Comparison of ENCODE assay signal across 8 mouse cellular contexts in the genomic region with DNA sequence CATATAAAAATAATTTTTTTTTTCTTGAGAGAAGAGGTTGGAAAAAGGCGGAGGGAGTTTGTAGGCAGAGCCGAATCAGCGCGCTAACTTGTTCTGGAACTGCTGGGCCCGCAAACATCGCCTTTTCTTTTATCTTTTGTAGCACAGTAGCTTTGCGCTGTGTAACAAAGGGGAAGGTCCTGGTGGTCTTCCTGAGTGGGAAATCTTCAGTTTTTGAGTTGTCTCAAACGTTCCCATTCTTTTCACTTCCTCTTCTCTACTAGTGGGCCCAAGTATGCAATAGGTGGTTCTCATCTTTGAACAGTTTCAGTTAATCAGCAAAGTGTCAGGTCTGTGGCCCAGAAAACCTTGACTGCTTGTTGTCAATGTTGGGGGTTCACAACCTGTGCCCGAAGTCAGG. TPM values are rescaled to one million over a fixed set of nuclear protein-coding genes. Genes with fewer than 3 reads are reported as not detected.
DNase-seq lines count a peak whose midpoint lies in the region; ATAC-seq and TF ChIP-seq lines count a peak whose summit lies in the region.

No protein-coding gene starts in this region.

- no peak for DNase-seq in lung, postnatal 25 days (ENCODE audit: low spot score)
- no peak for DNase-seq in forebrain, embryonic 11.5 days (ENCODE audit: low spot score)
- no peak for DNase-seq in cerebellum, postnatal 14 days
- no peak for DNase-seq in retina, embryonic 14.5 days (ENCODE audit: low spot score)

- ATAC-seq in lung, embryonic 15.5 days (ENCODE audit: borderline replicate concordance, extremely low read depth, low FRiP score, low TSS enrichment): no peak
- peak; percentile 4; the same call in 1 of the 2 replicates for ATAC-seq in forebrain, embryonic 11.5 days (replicated peaks; ENCODE audit: low FRiP score)
- ATAC-seq in limb, embryonic 12.5 days (ENCODE audit: insufficient number of reproducible peaks, insufficient read depth, low FRiP score, low TSS enrichment, low read depth): no peak
- no peak for ATAC-seq in frontal cortex, adult (ENCODE audit: low TSS enrichment)

- 27% methylated on average over 9 of the region's 9 CpGs for WGBS in lung, embryonic 15.5 days
- WGBS in forebrain, embryonic 11.5 days: 32% methylated on average over 9 of the region's 9 CpGs
- WGBS in limb, embryonic 12.5 days: 33% methylated on average over 9 of the region's 9 CpGs
- 20% methylated on average over 9 of the region's 9 CpGs for WGBS in olfactory bulb, adult 2 months

- TF ChIP-seq CTCF in olfactory bulb, adult 2 months (IDR thresholded peaks at IDR 0.05; ENCODE audit: insufficient read depth, low read depth, low read length): no peak

- no peaks in the 10 kb centered on the region for H3K9me3 ChIP-seq in lung, embryonic 15.5 days
- H3K9me3 ChIP-seq in forebrain, embryonic 11.5 days (ENCODE audit: control insufficient read depth, low read length): no peaks in the 10 kb centered on the region
- H3K9me3 ChIP-seq in limb, embryonic 12.5 days: no peaks in the 10 kb centered on the region

- peaks cover 6% of the 10 kb centered on the region for H3K36me3 ChIP-seq in lung, embryonic 15.5 days
- peaks cover under 1% of the 10 kb centered on the region; the same call in 1 of the 2 replicates for H3K36me3 ChIP-seq in forebrain, embryonic 11.5 days (ENCODE audit: control insufficient read depth, insufficient read depth, low read length)
- peaks cover 19% of the 10 kb centered on the region for H3K36me3 ChIP-seq in limb, embryonic 12.5 days

- peak overlapping the region; percentile 91 for H3K4me2 ChIP-seq in lung, embryonic 15.5 days
- H3K4me2 ChIP-seq in forebrain, embryonic 11.5 days (ENCODE audit: low read depth, low read length, severe bottlenecking): peak overlapping the region; percentile 92
- peak overlapping the region; percentile 100 for H3K4me2 ChIP-seq in limb, embryonic 12.5 days

- peak overlapping the region; percentile 38; the same call in 1 of the 2 replicates for H3K27ac ChIP-seq in lung, embryonic 15.5 days
- H3K27ac ChIP-seq in forebrain, embryonic 11.5 days (ENCODE audit: low read depth, low read length): no peak overlapping the region
- H3K27ac ChIP-seq in limb, embryonic 12.5 days: peak overlapping the region; percentile 45; the same call in 1 of the 2 replicates
- peak overlapping the region; percentile 41; the same call in 1 of the 2 replicates for H3K27ac ChIP-seq in olfactory bulb, adult 2 months (ENCODE audit: insufficient read depth, low read depth, low read length)

- H3K27me3 ChIP-seq in lung, embryonic 15.5 days: 0 out of 2 replicates have a peak, but pooled peaks cover 3% of the 10 kb centered on the region
- H3K27me3 ChIP-seq in forebrain, embryonic 11.5 days (ENCODE audit: control insufficient read depth, insufficient read depth, low read length): no peaks in the 10 kb centered on the region
- H3K27me3 ChIP-seq in limb, embryonic 12.5 days: 0 out of 2 replicates have a peak, but pooled peaks cover 4% of the 10 kb centered on the region

- no peak for TF ChIP-seq POLR2A in olfactory bulb, adult 2 months (IDR thresholded peaks at IDR 0.05; ENCODE audit: insufficient read depth, low read depth, low read length)

- H3K4me1 ChIP-seq in lung, embryonic 15.5 days: peaks cover 34% of the 10 kb centered on the region
- peaks cover 7% of the 10 kb centered on the region; the same call in 1 of the 2 replicates for H3K4me1 ChIP-seq in forebrain, embryonic 11.5 days (replicated peaks; ENCODE audit: control insufficient read depth, insufficient read depth, low read length)
- peaks cover 22% of the 10 kb centered on the region for H3K4me1 ChIP-seq in limb, embryonic 12.5 days (replicated peaks)
- peaks cover 19% of the 10 kb centered on the region for H3K4me1 ChIP-seq in olfactory bulb, adult 2 months (ENCODE audit: control insufficient read depth, insufficient read depth, low read length)

- peak overlapping the region; percentile 77 for H3K4me3 ChIP-seq in lung, embryonic 15.5 days
- peak overlapping the region; percentile 60 for H3K4me3 ChIP-seq in forebrain, embryonic 11.5 days (ENCODE audit: low read depth, low read length)
- peak overlapping the region; percentile 79 for H3K4me3 ChIP-seq in limb, embryonic 12.5 days (replicated peaks)
- peak overlapping the region; percentile 25 for H3K4me3 ChIP-seq in olfactory bulb, adult 2 months (ENCODE audit: insufficient read depth, low read depth, low read length)

- H3K9ac ChIP-seq in lung, embryonic 15.5 days: peak overlapping the region; percentile 13; the same call in 1 of the 2 replicates
- H3K9ac ChIP-seq in forebrain, embryonic 11.5 days (ENCODE audit: low read length): peak overlapping the region; percentile 54
- 0 out of 2 replicates have a peak overlapping the region, but pooled peaks have one; percentile 23 for H3K9ac ChIP-seq in limb, embryonic 12.5 days (replicated peaks)

RNA-seq across cellular contexts. Expression of a gene that starts 0.5 kb away (rescaled TPM):
- 26.2 and 26.6 TPM in 2 replicates for polyA plus RNA-seq in lung, embryonic 15.5 days (2015; fragmentation: Nextera tagmentation; extraction: Ambion mirVana)
- 28.1 and 31.2 TPM in 2 replicates for polyA plus RNA-seq in forebrain, embryonic 11.5 days (2014; fragmentation: Nextera tagmentation; extraction: Ambion mirVana)
- polyA plus RNA-seq in limb, embryonic 12.5 days (2016; fragmentation: Nextera tagmentation; extraction: Ambion mirVana): 33.2 and 33.9 TPM in 2 replicates
- polyA plus RNA-seq in olfactory bulb, adult 2 months (2012; ENCODE audit: insufficient read depth, insufficient read length, low replicate concordance, missing spikeins): not detected in 2 replicates

RNA-seq across cellular contexts. Expression of a gene that starts 12.6 kb away (rescaled TPM):
- polyA plus RNA-seq in lung, embryonic 15.5 days (2015; fragmentation: Nextera tagmentation; extraction: Ambion mirVana): 0.09 and 0.11 TPM in 2 replicates
- 0.09 TPM in 1 of 2 replicates, not detected in the other for polyA plus RNA-seq in forebrain, embryonic 11.5 days (2014; fragmentation: Nextera tagmentation; extraction: Ambion mirVana)
- 0.10 TPM in 1 of 2 replicates, not detected in the other for polyA plus RNA-seq in limb, embryonic 12.5 days (2016; fragmentation: Nextera tagmentation; extraction: Ambion mirVana)
- polyA plus RNA-seq in olfactory bulb, adult 2 months (2012; ENCODE audit: insufficient read depth, insufficient read length, low replicate concordance, missing spikeins): not detected in 2 replicates

RNA-seq across cellular contexts. Expression of a gene that starts 24.9 kb away (rescaled TPM):
- polyA plus RNA-seq in lung, embryonic 15.5 days (2015; fragmentation: Nextera tagmentation; extraction: Ambion mirVana): not detected in 2 replicates
- not detected in 2 replicates for polyA plus RNA-seq in forebrain, embryonic 11.5 days (2014; fragmentation: Nextera tagmentation; extraction: Ambion mirVana)
- not detected in 2 replicates for polyA plus RNA-seq in limb, embryonic 12.5 days (2016; fragmentation: Nextera tagmentation; extraction: Ambion mirVana)
- polyA plus RNA-seq in olfactory bulb, adult 2 months (2012; ENCODE audit: insufficient read depth, insufficient read length, low replicate concordance, missing spikeins): not detected in 2 replicates

RNA-seq across cellular contexts. Expression of a gene that starts 29.1 kb away (rescaled TPM):
- polyA plus RNA-seq in lung, embryonic 15.5 days (2015; fragmentation: Nextera tagmentation; extraction: Ambion mirVana): not detected in 2 replicates
- not detected in 2 replicates for polyA plus RNA-seq in forebrain, embryonic 11.5 days (2014; fragmentation: Nextera tagmentation; extraction: Ambion mirVana)
- polyA plus RNA-seq in limb, embryonic 12.5 days (2016; fragmentation: Nextera tagmentation; extraction: Ambion mirVana): not detected in 2 replicates
- polyA plus RNA-seq in olfactory bulb, adult 2 months (2012; ENCODE audit: insufficient read depth, insufficient read length, low replicate concordance, missing spikeins): not detected in 2 replicates

RNA-seq across cellular contexts. Expression of a gene that starts 43.5 kb away (rescaled TPM):
- polyA plus RNA-seq in lung, embryonic 15.5 days (2015; fragmentation: Nextera tagmentation; extraction: Ambion mirVana): 0.27 TPM in 1 of 2 replicates, not detected in the other
- not detected in 2 replicates for polyA plus RNA-seq in forebrain, embryonic 11.5 days (2014; fragmentation: Nextera tagmentation; extraction: Ambion mirVana)
- polyA plus RNA-seq in limb, embryonic 12.5 days (2016; fragmentation: Nextera tagmentation; extraction: Ambion mirVana): not detected in 2 replicates
- polyA plus RNA-seq in olfactory bulb, adult 2 months (2012; ENCODE audit: insufficient read depth, insufficient read length, low replicate concordance, missing spikeins): not detected in 2 replicates

Comparison
In these comparisons a context has a peak if more than half of its experiments do, and no peak if none do; other contexts are left out.
1. H3K4me3 ChIP-seq: peak in every context shown above with its lines; median percentile 79 in limb, embryonic 12.5 days; 77 in lung, embryonic 15.5 days; 60 in forebrain, embryonic 11.5 days; 25 in olfactory bulb, adult 2 months.